Mouse (Mus musculus) midbrain, embryonic 16.5 days (tissue): ENCODE measurements around the gene Serpinb11. TPM values are rescaled to one million over a fixed set of nuclear protein-coding genes. Genes with fewer than 3 reads are reported as not detected.

ENCODE experiments used
- ATAC-seq: fragments of 200-750 bp; cut with Nextera tagmentation; 2 replicates; pipeline ENCODE4 v1.8.0; 2017; ENCODE audit warnings: moderate TSS enrichment
- H3K27ac ChIP-seq: fragments of 300-500 bp; sonication (generic); 2 replicates; pipeline ENCODE4 v1.5.1; 2014; ENCODE audit warnings: mild to moderate bottlenecking, low read length, mixed read lengths
- H3K27me3 ChIP-seq: fragments of 300-500 bp; sonication (generic); 2 replicates; pipeline ENCODE4 v1.6.1; 2014; ENCODE audit warnings: low read depth, low read length, mixed read lengths; ENCODE audit not compliant: control insufficient read depth, insufficient read depth
- H3K36me3 ChIP-seq: fragments of 300-500 bp; sonication (generic); 2 replicates; pipeline ENCODE4 v1.6.1; 2014; ENCODE audit warnings: mild to moderate bottlenecking, low read length, moderate library complexity, mixed read lengths; ENCODE audit not compliant: control insufficient read depth, insufficient read depth
- H3K4me1 ChIP-seq: fragments of 300-500 bp; sonication (generic); 2 replicates; pipeline ENCODE4 v1.6.1; 2014; ENCODE audit warnings: mild to moderate bottlenecking, low read length, mixed read lengths; ENCODE audit not compliant: control insufficient read depth, insufficient read depth
- H3K4me2 ChIP-seq: fragments of 300-500 bp; sonication (generic); 2 replicates; pipeline ENCODE4 v1.6.1; 2014; ENCODE audit warnings: mild to moderate bottlenecking, low read length, mixed read lengths
- H3K4me3 ChIP-seq: fragments of 300-500 bp; sonication (generic); 2 replicates; pipeline ENCODE4 v1.5.1; 2014; ENCODE audit warnings: low read depth, mild to moderate bottlenecking, low read length, moderate library complexity, mixed read lengths
- H3K9ac ChIP-seq: fragments of 300-500 bp; sonication (generic); 2 replicates; pipeline ENCODE4 v1.6.1; 2014; ENCODE audit warnings: low read depth, low read length, mixed read lengths
- H3K9me3 ChIP-seq: fragments of 300-500 bp; sonication (generic); replicated peaks from 2 replicates; pipeline ENCODE4 v1.6.1; 2014; ENCODE audit warnings: mild to moderate bottlenecking, low read length, mixed read lengths; ENCODE audit not compliant: control insufficient read depth, poor library complexity, severe bottlenecking
- WGBS: fragments of 180-500 bp; shearing (Covaris S2); extraction: QIAGEN DNeasy Blood & Tissue Kit; methylation state at CpG from one replicate; pipeline ENCODE4 v1.1.7; 2014; 5-methylcytosine and 5-hydroxymethylcytosine counted together
- polyA plus RNA-seq: library from polyadenylated mRNA; unstranded; fragments of >200 nt; fragmentation: Nextera tagmentation; extraction: Ambion mirVana; gene quantifications from 2 replicates; pipeline ENCODE4 v1.2.1, GENCODE M21; 2015

The Serpinb11 gene
- polyA plus RNA-seq, 1 experiment from 2014 or later: not detected

DNA sequence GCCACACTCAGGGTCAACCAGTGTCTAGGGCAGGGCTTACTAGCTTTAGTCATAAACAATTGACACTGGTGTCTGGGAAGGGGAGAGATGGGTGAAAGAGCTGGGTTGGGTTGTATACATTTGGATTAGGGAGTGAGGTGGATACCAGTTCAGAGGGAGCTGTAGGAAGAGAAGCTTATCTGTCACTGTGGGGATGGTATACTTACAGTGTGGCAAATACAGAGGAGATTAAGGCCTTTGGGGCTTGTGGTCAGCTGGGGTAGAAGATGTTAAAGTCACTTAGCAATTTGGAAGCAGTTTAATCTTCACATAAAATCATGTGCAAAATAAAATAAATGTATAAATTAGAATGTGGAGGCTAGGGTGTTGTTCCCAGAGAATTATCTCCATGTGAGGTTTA, 17.4 kb downstream of the Serpinb11 start:
- no peak overlapping the region for H3K27ac ChIP-seq
- no peak overlapping the region for H3K4me3 ChIP-seq
- no peak for ATAC-seq
- no peak overlapping the region for H3K4me2 ChIP-seq
- no peak overlapping the region for H3K9ac ChIP-seq
- H3K4me1 ChIP-seq: no peaks in the 10 kb centered on the region
- no peaks in the 10 kb centered on the region for H3K36me3 ChIP-seq
- H3K27me3 ChIP-seq: no peaks in the 10 kb centered on the region
- H3K9me3 ChIP-seq: no peaks in the 10 kb centered on the region

DNA sequence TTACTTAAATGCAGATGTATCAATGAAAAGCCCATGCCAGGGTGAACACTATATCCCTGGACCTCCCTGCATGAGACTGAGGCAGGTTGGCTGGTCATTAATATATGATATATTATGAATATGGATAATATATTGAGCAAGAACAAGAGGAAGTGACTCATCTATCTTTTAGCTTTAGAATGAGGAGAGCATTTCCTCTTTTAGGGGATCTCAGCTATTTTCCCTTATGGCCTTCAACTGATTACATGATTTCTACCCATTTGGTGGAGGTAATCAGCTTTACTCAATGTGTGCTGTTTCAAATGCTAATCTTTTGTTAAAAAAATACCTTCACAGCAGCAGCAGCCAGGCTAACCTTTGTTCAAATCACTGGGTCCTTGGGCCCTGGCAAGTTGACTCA, 20.5 kb downstream of the Serpinb11 start:
- Histone ChIP-seq H3K4me2 (no peak overlapping the region), H3K9ac (no peak overlapping the region), H3K4me3 (no peak overlapping the region), H3K27me3 (no peaks in the 10 kb centered on the region), H3K36me3 (no peaks in the 10 kb centered on the region), H3K4me1 (no peaks in the 10 kb centered on the region), H3K9me3 (no peaks in the 10 kb centered on the region), H3K27ac (no peak overlapping the region)
- no peak for ATAC-seq

DNA sequence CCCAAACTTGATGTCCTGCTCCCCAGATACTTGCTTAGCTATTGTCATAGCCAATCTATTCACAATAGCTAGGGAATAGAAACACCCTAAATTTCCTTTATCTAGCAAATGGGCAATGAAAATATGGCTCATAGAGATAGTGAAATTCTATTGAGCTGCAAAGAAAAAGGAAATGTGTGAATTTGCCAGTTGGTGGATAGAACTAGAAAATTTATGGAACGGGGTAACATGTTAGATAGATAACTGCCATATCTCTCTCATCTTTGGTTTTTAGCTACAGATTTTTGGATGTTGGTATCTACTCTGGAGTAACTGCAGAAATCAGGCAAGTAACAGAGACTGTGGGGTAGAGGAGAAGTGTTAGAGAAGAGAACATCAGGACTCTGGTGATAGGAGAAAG, 21.4 kb downstream of the Serpinb11 start:
- Histone ChIP-seq H3K4me2 (no peak overlapping the region), H3K9me3 (no peaks in the 10 kb centered on the region), H3K4me3 (no peak overlapping the region), H3K9ac (no peak overlapping the region), H3K4me1 (no peaks in the 10 kb centered on the region), H3K36me3 (no peaks in the 10 kb centered on the region), H3K27me3 (no peaks in the 10 kb centered on the region), H3K27ac (no peak overlapping the region)
- ATAC-seq: no peak
- WGBS: 98% methylated on average over 1 of the region's 1 CpGs

DNA sequence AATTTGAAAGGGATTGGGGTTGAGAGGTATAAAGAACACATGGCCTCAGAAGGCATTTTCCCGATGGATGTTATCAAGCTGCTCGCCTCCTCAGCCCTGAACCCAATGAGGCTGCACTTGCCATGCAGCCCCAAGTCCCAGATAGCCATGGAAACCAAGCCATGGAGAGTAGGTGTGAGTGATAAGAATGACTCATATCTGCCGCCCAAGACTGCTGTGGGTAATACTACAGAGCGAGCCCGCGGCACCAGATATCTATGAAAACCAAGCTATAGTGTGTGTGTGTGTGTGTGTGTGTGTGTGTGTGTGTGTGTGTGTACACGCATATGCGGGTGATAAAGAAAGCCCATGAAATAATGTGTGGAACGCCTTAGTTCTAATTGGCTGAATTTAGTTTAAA, 23.5 kb downstream of the Serpinb11 start:
- Histone ChIP-seq H3K4me1 (no peaks in the 10 kb centered on the region), H3K9me3 (no peaks in the 10 kb centered on the region), H3K27me3 (no peaks in the 10 kb centered on the region), H3K36me3 (no peaks in the 10 kb centered on the region), H3K4me2 (no peak overlapping the region), H3K27ac (no peak overlapping the region), H3K4me3 (no peak overlapping the region), H3K9ac (no peak overlapping the region)
- no peak for ATAC-seq
- 94% methylated on average over 9 of the region's 9 CpGs for WGBS

DNA sequence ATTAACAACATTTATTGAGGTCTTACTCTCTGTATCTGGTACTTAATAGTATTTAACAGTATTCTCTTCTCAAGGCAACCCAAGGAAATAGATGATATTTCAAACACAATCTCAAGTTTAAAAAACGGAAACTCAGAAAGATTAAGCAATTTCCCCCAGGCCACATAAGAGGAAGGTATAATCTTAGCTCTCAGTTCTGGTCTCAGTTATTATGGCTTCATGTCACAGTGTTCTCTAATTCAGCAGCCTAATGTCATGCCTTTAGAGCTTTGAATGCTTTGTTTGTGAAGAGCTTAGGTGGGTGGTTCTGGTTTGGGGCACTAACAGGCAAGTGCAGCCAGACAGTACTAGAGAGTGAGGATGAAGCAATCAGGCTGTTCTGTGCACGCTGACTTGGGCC, 28.8 kb downstream of the Serpinb11 start:
- H3K36me3 ChIP-seq: no peaks in the 10 kb centered on the region
- no peaks in the 10 kb centered on the region for H3K4me1 ChIP-seq
- 87% methylated on average over 2 of the region's 2 CpGs for WGBS
- H3K27ac ChIP-seq: no peak overlapping the region
- H3K9ac ChIP-seq: no peak overlapping the region
- H3K9me3 ChIP-seq: no peaks in the 10 kb centered on the region
- no peaks in the 10 kb centered on the region for H3K27me3 ChIP-seq
- no peak for ATAC-seq
- H3K4me3 ChIP-seq: no peak overlapping the region
- no peak overlapping the region for H3K4me2 ChIP-seq

DNA sequence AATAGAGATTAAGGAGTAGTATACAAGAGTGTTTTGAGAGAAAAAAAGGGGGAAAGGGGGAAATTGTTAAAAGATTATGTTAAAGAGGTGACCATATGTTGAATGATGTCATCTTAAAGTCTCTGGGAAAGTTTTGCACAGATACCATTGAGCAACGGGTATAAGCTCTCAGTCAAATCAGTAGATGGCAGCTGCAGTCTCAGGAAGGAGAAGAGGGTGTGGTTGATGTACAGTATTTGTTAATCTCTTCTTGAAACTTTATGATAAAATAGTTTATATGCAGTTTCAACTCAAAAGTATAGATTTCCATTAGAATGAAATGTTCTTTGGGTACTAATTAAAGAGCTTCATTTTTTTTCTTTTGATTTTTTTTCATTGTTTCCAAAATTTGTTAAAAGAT, 36.5 kb downstream of the Serpinb11 start:
- no peaks in the 10 kb centered on the region for H3K27me3 ChIP-seq
- H3K4me3 ChIP-seq: no peak overlapping the region
- H3K36me3 ChIP-seq: no peaks in the 10 kb centered on the region
- no peak for ATAC-seq
- no peak overlapping the region for H3K4me2 ChIP-seq
- 70% methylated on average over 1 of the region's 1 CpGs for WGBS
- H3K9me3 ChIP-seq: no peaks in the 10 kb centered on the region
- H3K9ac ChIP-seq: no peak overlapping the region
- no peak overlapping the region for H3K27ac ChIP-seq
- no peaks in the 10 kb centered on the region for H3K4me1 ChIP-seq

DNA sequence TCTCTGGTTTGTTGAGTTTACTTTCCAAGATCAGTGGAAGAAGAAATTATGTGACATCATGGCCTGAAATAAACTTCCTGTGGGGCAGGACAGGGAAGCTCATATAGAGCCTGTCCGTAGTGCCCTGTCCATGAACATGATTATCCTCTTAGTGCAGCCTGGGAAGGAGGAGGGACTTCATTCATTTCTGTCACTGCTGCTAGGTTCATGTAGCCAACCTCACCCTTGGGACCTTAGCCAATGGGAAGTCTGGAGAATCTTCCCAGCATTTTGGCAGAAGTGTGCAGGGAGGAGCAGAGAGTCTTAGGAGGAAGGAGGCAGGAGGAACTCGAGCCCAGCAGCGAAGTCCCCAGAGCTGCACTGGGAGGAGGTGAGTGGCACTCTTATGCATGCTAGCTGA, 38.4 kb downstream of the Serpinb11 start, which contains the start of gene Serpinb7:
Gene Serpinb7 (plus strand): TSS at position 301 of the 400 bp plus-strand sequence.
- H3K9ac ChIP-seq: no peak within 1 kb of the TSS
- H3K36me3 ChIP-seq: no peaks in the 10 kb centered on the region
- WGBS: 80% methylated on average over 3 of the region's 3 CpGs
- no peak within 1 kb of the TSS for H3K4me2 ChIP-seq
- no peaks in the 10 kb centered on the region for H3K4me1 ChIP-seq
- no peaks in the 10 kb centered on the region for H3K27me3 ChIP-seq
- no peak for ATAC-seq
- H3K9me3 ChIP-seq: no peaks in the 10 kb centered on the region
- no peak within 1 kb of the TSS for H3K4me3 ChIP-seq
- no peak within 1 kb of the TSS for H3K27ac ChIP-seq

DNA sequence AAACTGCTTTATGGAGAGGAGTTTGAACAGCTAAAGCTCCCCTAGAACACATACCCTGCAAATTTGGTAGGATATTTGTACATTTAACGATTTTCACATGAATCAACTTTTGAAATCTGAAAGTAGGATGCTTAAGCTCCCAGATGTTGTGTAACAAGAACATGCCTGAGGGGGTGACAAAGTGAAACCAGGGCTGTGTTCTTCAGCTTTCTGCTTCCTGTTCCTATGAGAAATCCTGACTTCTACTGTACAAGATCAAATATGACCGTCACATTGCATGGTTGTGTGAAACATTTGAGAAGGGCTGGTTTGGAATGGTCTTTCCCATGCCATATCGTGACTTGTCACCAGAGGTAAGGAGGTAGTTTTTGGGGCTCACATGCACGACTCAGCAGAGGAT, 41.1 kb downstream of the Serpinb11 start:
- Histone ChIP-seq H3K9ac (no peak overlapping the region), H3K27ac (no peak overlapping the region), H3K4me1 (no peaks in the 10 kb centered on the region), H3K4me2 (no peak overlapping the region), H3K36me3 (no peaks in the 10 kb centered on the region), H3K9me3 (no peaks in the 10 kb centered on the region), H3K4me3 (no peak overlapping the region), H3K27me3 (no peaks in the 10 kb centered on the region)
- 82% methylated on average over 4 of the region's 4 CpGs for WGBS
- no peak for ATAC-seq

DNA sequence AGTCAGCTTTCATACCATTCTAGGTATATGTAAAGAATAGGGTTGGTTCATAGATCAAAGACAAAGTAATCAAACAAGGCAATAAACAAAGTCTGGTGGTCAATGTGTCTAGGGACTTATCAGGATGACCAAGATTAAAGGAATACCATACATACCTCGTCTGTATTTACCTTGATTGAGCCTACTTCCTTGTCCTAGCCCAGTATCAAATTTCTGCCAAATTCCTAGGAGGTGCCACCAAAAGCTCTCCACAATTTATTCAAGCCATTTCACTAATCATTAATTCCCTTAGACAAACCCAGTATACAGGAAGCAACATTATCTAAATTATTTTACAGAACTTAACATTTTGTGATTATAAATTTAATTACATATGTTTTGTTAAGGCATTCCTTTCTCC, 53.7 kb downstream of the Serpinb11 start:
- Histone ChIP-seq H3K9ac (no peak overlapping the region), H3K4me1 (no peaks in the 10 kb centered on the region), H3K4me2 (no peak overlapping the region), H3K27ac (no peak overlapping the region), H3K4me3 (no peak overlapping the region), H3K9me3 (no peaks in the 10 kb centered on the region), H3K27me3 (no peaks in the 10 kb centered on the region), H3K36me3 (no peaks in the 10 kb centered on the region)
- 48% methylated on average over 1 of the region's 1 CpGs for WGBS
- ATAC-seq: no peak

DNA sequence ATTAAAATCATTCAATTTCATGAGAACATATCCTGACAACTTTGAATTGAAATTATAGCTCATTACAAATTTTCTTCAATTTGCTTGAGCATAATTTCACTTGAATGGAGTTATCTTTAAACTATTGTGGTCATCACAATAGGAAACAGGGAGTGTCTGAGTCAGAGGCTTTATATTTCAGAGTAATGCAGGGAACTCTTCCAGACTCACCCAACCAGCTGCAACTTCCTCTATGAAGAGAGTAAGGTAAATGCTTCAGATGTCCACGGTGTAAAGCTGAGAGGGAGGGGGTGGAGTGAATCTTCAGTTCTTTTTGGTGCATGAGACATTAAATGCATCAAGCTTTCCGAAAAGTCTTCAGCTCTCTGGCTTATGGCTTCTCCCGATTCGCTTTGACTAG, 61.5 kb downstream of the Serpinb11 start:
- H3K4me3 ChIP-seq: no peak overlapping the region
- no peak overlapping the region for H3K9ac ChIP-seq
- WGBS: 82% methylated on average over 4 of the region's 4 CpGs
- H3K4me2 ChIP-seq: no peak overlapping the region
- H3K27ac ChIP-seq: no peak overlapping the region
- H3K36me3 ChIP-seq: no peaks in the 10 kb centered on the region
- H3K9me3 ChIP-seq: no peaks in the 10 kb centered on the region
- no peaks in the 10 kb centered on the region for H3K27me3 ChIP-seq
- H3K4me1 ChIP-seq: no peaks in the 10 kb centered on the region
- ATAC-seq: no peak
